Mouse (Mus musculus) heart, adult 2 months (tissue): ENCODE results near the gene Morn1.

ENCODE experiments used
- CTCF ChIP-seq: fragments of 200-600 bp; IDR thresholded peaks from 2 replicates; pipeline ENCODE4 v1.8.1; 2022; ENCODE audit warnings: antibody characterized with exemption, mild to moderate bottlenecking, moderate library complexity
- EP300 ChIP-seq: fragments of 200-500 bp; IDR thresholded peaks from 2 replicates; pipeline ENCODE4 v1.6.1; 2011; ENCODE audit warnings: low read depth, low read length, control low read depth; ENCODE audit not compliant: insufficient read depth
- POLR2A ChIP-seq: fragments of 200-500 bp; IDR thresholded peaks from 2 replicates; pipeline ENCODE4 v1.6.1; 2011; ENCODE audit warnings: mild to moderate bottlenecking, low read depth, low read length, control low read depth; ENCODE audit not compliant: insufficient read depth

- no peak for TF ChIP-seq CTCF
- TF ChIP-seq POLR2A: no peak
- no peak for TF ChIP-seq EP300
Measured at GRCm38 (mm10) chr4:155176210-155176609, 89.8 kb downstream of the Morn1 start.
